Mouse (Mus musculus) left cerebral cortex, postnatal 4 days (tissue): ENCODE measurements at regions not wholly inside any gene's neighbourhood (a gene's known extent, or its start where the extent isn't known, plus 50 kb on each side); places are given as distances from the start of the nearest gene placed in this dataset.
"Not testable (repeated sequence)": the region's sequence is repeated elsewhere in the genome, so short reads cannot be mapped to it uniquely, and the experiment has no call there.

Experiments used
- DNase-seq: peaks from one replicate; pipeline ENCODE4 v3.0.0-alpha.2; 2022
- intact Hi-C: fragments of 180-260 bp; cut with DNase I; formaldehyde crosslinking; loops from one replicate; pipeline ENCODE4 v1.15.1; 2025

DNA sequence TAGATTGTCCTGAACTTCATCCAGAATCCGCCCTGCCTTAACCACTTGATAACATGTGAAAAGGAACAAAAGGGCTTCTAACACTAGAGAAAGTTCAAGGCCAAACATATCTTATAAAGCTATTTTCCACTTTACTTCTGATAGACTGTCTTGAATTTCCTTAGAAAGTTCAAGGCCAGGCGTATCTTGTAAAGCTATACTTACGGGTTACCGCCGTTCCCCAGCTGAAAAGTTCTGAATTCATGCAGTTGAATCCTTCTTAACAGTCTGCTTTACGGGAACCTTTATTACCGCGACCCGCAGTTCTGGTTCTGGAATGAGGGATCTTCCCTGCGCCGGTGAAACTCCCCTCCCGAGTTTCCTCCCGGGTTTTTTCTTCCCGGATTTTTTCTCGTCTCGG, 492.0 kb downstream of the Gm21739 start:
- intact Hi-C loops = not testable (repeated sequence)

More for the DNA sequence above, 492.0 kb downstream of the Gm21739 start:
- peak; percentile 0 for DNase-seq
